ENCODE assay signal across 8 mouse cellular contexts in genomic region chr5:143470421-143471164, GRCm38 (mm10). TPM values are rescaled to one million over a fixed set of nuclear protein-coding genes. Genes with fewer than 3 reads are reported as not detected.
A peak's percentile ranks its signal among the peaks of the same experiment; 100 is the strongest.
DNase-seq lines count a peak whose midpoint lies in the region; ATAC-seq and TF ChIP-seq lines count a peak whose summit lies in the region.

No protein-coding gene starts in this region.

- no peak overlapping the region for H3K4me3 ChIP-seq in kidney, adult 2 months (ENCODE audit: insufficient read depth, low read depth, low read length)

- no peak for TF ChIP-seq POLR2A in kidney, adult 2 months (IDR thresholded peaks at IDR 0.05; ENCODE audit: low read depth, low read length)

- H3K27me3 ChIP-seq in kidney, adult 2 months (replicated peaks; ENCODE audit: control insufficient read depth, insufficient read depth, low read length): no peaks in the 10 kb centered on the region

- H3K36me3 ChIP-seq in kidney, adult 2 months (ENCODE audit: control insufficient read depth, insufficient read depth, low read length): no peaks in the 10 kb centered on the region

- ATAC-seq in inflammation-experienced regulatory T-cells, adult 6 months: no peak

- no peak for TF ChIP-seq CTCF in kidney, adult 2 months (conservative IDR thresholded peaks at IDR 0.05; ENCODE audit: insufficient read depth, insufficient read length, low read depth, low read length)

- no peaks in the 10 kb centered on the region for H3K4me1 ChIP-seq in kidney, adult 2 months (ENCODE audit: control insufficient read depth, insufficient read depth, low read length)

- no peak overlapping the region for H3K27ac ChIP-seq in kidney, adult 2 months (ENCODE audit: insufficient read depth, low read depth, low read length)

- WGBS in kidney, adult 2 months: 63% methylated on average over 15 of the region's 15 CpGs

- DNase-seq in kidney, adult 2 months: peak; percentile 41
- no peak for DNase-seq in kidney, adult 11 months
- DNase-seq in B cell, adult 2 months: peak; percentile 64 to 68
- peak; percentile 75 for DNase-seq in cerebellum, adult 11 months
- peak; percentile 75 for DNase-seq in heart, adult 9 months (ENCODE audit: low spot score in 2 of 2)
- DNase-seq in layer of hippocampus, adult 9-11 months: peak; percentile 87
- peak; percentile 52 to 75 for DNase-seq in monocyte, adult 2 months (ENCODE audit: low read depth in 1 of 2, low spot score in 2 of 2)

RNA-seq across cellular contexts. Expression of gene Daglb, which starts 6.2 kb away (rescaled TPM):
- 11.7 TPM in 2 replicates for polyA plus RNA-seq in kidney, adult 2 months (2012; rRNA removed)
- 10 to 100 TPM in 2 of 3 experiments, 1 to 10 TPM in 1; 9.5 to 13.0 (median 12.7) TPM for polyA plus RNA-seq in inflammation-experienced regulatory T-cells, adult 6 months (2017; shearing (Covaris generic))

RNA-seq across cellular contexts. Expression of gene Rac1, which starts 57.2 kb away (rescaled TPM):
- polyA plus RNA-seq in kidney, adult 2 months (2012; rRNA removed): 259 and 277 TPM in 2 replicates
- polyA plus RNA-seq in inflammation-experienced regulatory T-cells, adult 6 months (2017; shearing (Covaris generic)): 10 to 100 TPM; 57.1 to 67.7 (median 60.8) TPM
